Mouse (Mus musculus): ENCODE measurements around the gene Stk11. TPM values are rescaled to one million over a fixed set of nuclear protein-coding genes. Genes with fewer than 3 reads are reported as not detected.

Stk11 gene
- polyA plus RNA-seq, 1 experiment from 2014 or later, result 15.4 TPM

- Histone ChIP-seq H3K4me3 (ENCODE audit: low read depth, low read length) (peak overlapping the region; percentile 46), H3K27me3 (ENCODE audit: control insufficient read depth, insufficient read depth, low read depth, low read length) (no peaks in the 10 kb centered on the region), H3K9me3 (replicated peaks; ENCODE audit: control insufficient read depth, low read length, poor library complexity, severe bottlenecking) (no peaks in the 10 kb centered on the region), H3K36me3 (ENCODE audit: control insufficient read depth, insufficient read depth, low read length) (peaks cover 11% of the 10 kb centered on the region; the same call in 1 of the 2 replicates), H3K4me2 (ENCODE audit: low read length) (peak overlapping the region; percentile 78), H3K4me1 (ENCODE audit: control insufficient read depth, insufficient read depth, low read length) (peaks cover 35% of the 10 kb centered on the region), H3K27ac (ENCODE audit: low read length) (peak overlapping the region; percentile 80), H3K9ac (ENCODE audit: low read depth, low read length) (peak overlapping the region; percentile 48; the same call in 1 of the 2 replicates)
- no peak for ATAC-seq
- WGBS, result 2% methylated on average over 33 of the region's 33 CpGs
Measured at GRCm38 (mm10) chr10:80160455-80161371, 45.1 kb downstream of the Stk11 start.

GRCm38 (mm10) chr10:80161522-80162242 lies 46.1 kb downstream of the Stk11 start:
- H3K9me3 ChIP-seq (replicated peaks; ENCODE audit: control insufficient read depth, low read length, poor library complexity, severe bottlenecking), result no peaks in the 10 kb centered on the region
- H3K27ac ChIP-seq (ENCODE audit: low read length), result no peak overlapping the region
- no peak overlapping the region for H3K9ac ChIP-seq (ENCODE audit: low read depth, low read length)
- no peaks in the 10 kb centered on the region for H3K27me3 ChIP-seq (ENCODE audit: control insufficient read depth, insufficient read depth, low read depth, low read length)
- ATAC-seq, result no peak
- H3K4me2 ChIP-seq (ENCODE audit: low read length), result no peak overlapping the region
- WGBS, result 18% methylated on average over 7 of the region's 7 CpGs
- peaks cover 3% of the 10 kb centered on the region; the same call in 1 of the 2 replicates for H3K36me3 ChIP-seq (ENCODE audit: control insufficient read depth, insufficient read depth, low read length)
- H3K4me3 ChIP-seq (ENCODE audit: low read depth, low read length), result no peak overlapping the region
- H3K4me1 ChIP-seq (ENCODE audit: control insufficient read depth, insufficient read depth, low read length), result peaks cover 39% of the 10 kb centered on the region

DNA sequence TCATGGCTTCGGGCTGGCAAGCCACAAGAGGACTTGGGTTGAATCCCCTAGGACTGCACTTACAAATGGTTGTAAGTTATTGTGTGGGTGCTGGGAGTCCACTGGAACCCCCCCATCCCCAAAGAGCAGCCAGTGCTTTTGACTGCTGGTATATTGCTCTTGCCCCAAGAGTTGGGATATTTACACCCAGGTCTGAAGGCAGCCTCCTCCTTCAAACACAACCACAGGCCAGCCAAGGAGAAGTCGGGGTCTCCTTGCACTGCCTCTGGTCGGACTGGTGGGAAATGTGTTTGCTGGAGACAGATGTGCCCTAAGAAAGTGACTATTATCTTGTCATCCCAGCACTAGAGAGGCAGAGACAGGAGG lies 46.6 kb downstream of the Stk11 start:
- 74% methylated on average over 3 of the region's 3 CpGs for WGBS
- no peak for ATAC-seq
- H3K36me3 ChIP-seq (ENCODE audit: control insufficient read depth, insufficient read depth, low read length), result peaks cover 2% of the 10 kb centered on the region; the same call in 1 of the 2 replicates
- H3K9ac ChIP-seq (ENCODE audit: low read depth, low read length), result no peak overlapping the region
- H3K27ac ChIP-seq (ENCODE audit: low read length), result no peak overlapping the region
- H3K27me3 ChIP-seq (ENCODE audit: control insufficient read depth, insufficient read depth, low read depth, low read length), result no peaks in the 10 kb centered on the region
- no peak overlapping the region for H3K4me3 ChIP-seq (ENCODE audit: low read depth, low read length)
- H3K4me1 ChIP-seq (ENCODE audit: control insufficient read depth, insufficient read depth, low read length), result peaks cover 44% of the 10 kb centered on the region
- H3K4me2 ChIP-seq (ENCODE audit: low read length), result no peak overlapping the region
- H3K9me3 ChIP-seq (replicated peaks; ENCODE audit: control insufficient read depth, low read length, poor library complexity, severe bottlenecking), result no peaks in the 10 kb centered on the region

DNA sequence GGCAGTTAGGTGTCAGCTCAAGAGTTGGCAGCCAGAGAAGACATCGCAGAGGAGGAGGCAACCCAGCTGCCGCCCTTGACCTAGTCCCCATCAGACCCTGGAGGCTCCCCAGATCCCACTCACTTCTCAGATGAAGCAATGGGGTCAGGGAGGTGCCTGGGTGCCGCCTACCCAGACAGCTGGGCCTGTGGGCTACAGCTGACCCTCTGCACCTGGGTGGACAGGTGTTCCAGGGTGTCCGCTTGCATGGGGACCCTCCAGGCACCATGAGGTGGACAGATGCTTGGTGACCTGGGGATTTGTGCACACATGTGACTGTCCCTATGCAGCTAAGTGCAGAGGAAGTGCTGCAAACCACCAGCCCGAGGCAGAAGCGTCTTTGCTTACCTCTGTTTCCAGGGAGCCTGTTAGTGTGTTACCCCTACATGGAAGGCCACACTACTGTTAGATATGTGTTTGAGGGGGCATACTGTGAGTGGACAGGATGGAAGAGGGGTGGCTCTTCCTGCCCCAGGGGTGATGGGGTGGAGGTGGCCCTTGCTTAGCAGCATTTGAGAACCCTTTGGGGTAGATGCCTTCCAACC lies 47.2 kb downstream of the Stk11 start:
- H3K27me3 ChIP-seq (ENCODE audit: control insufficient read depth, insufficient read depth, low read depth, low read length), result no peaks in the 10 kb centered on the region
- H3K9me3 ChIP-seq (replicated peaks; ENCODE audit: control insufficient read depth, low read length, poor library complexity, severe bottlenecking), result no peaks in the 10 kb centered on the region
- ATAC-seq, result no peak
- H3K9ac ChIP-seq (ENCODE audit: low read depth, low read length), result no peak overlapping the region
- no peak overlapping the region for H3K27ac ChIP-seq (ENCODE audit: low read length)
- H3K4me1 ChIP-seq (ENCODE audit: control insufficient read depth, insufficient read depth, low read length), result peaks cover 42% of the 10 kb centered on the region
- no peak overlapping the region for H3K4me3 ChIP-seq (ENCODE audit: low read depth, low read length)
- 81% methylated on average over 6 of the region's 6 CpGs for WGBS
- H3K36me3 ChIP-seq (ENCODE audit: control insufficient read depth, insufficient read depth, low read length), result no peaks in the 10 kb centered on the region
- no peak overlapping the region for H3K4me2 ChIP-seq (ENCODE audit: low read length)

- Histone ChIP-seq H3K9me3 (replicated peaks; ENCODE audit: control insufficient read depth, low read length, poor library complexity, severe bottlenecking) (no peaks in the 10 kb centered on the region), H3K4me3 (ENCODE audit: low read depth, low read length) (no peak overlapping the region), H3K27me3 (ENCODE audit: control insufficient read depth, insufficient read depth, low read depth, low read length) (no peaks in the 10 kb centered on the region), H3K4me2 (ENCODE audit: low read length) (peak overlapping the region; percentile 97; the same call in 1 of the 2 replicates), H3K36me3 (ENCODE audit: control insufficient read depth, insufficient read depth, low read length) (no peaks in the 10 kb centered on the region), H3K27ac (ENCODE audit: low read length) (no peak overlapping the region), H3K4me1 (ENCODE audit: control insufficient read depth, insufficient read depth, low read length) (peaks cover 43% of the 10 kb centered on the region), H3K9ac (ENCODE audit: low read depth, low read length) (peak overlapping the region; percentile 75; the same call in 1 of the 2 replicates)
- 81% methylated on average over 8 of the region's 8 CpGs for WGBS
- ATAC-seq, result no peak
Measured at GRCm38 (mm10) chr10:80163721-80164120, 48.1 kb downstream of the Stk11 start.

GRCm38 (mm10) chr10:80164161-80164997 lies 48.8 kb downstream of the Stk11 start:
- WGBS, result 8% methylated on average over 43 of the region's 44 CpGs
- H3K4me1 ChIP-seq (ENCODE audit: control insufficient read depth, insufficient read depth, low read length), result peaks cover 44% of the 10 kb centered on the region
- no peaks in the 10 kb centered on the region for H3K9me3 ChIP-seq (replicated peaks; ENCODE audit: control insufficient read depth, low read length, poor library complexity, severe bottlenecking)
- H3K4me2 ChIP-seq (ENCODE audit: low read length), result peak overlapping the region; percentile 97
- ATAC-seq, result peak; percentile 2; the same call in 1 of the 2 replicates
- H3K27ac ChIP-seq (ENCODE audit: low read length), result peak overlapping the region; percentile 82
- H3K9ac ChIP-seq (ENCODE audit: low read depth, low read length), result peak overlapping the region; percentile 75
- no peaks in the 10 kb centered on the region for H3K36me3 ChIP-seq (ENCODE audit: control insufficient read depth, insufficient read depth, low read length)
- no peaks in the 10 kb centered on the region for H3K27me3 ChIP-seq (ENCODE audit: control insufficient read depth, insufficient read depth, low read depth, low read length)
- H3K4me3 ChIP-seq (ENCODE audit: low read depth, low read length), result peak overlapping the region; percentile 50

DNA sequence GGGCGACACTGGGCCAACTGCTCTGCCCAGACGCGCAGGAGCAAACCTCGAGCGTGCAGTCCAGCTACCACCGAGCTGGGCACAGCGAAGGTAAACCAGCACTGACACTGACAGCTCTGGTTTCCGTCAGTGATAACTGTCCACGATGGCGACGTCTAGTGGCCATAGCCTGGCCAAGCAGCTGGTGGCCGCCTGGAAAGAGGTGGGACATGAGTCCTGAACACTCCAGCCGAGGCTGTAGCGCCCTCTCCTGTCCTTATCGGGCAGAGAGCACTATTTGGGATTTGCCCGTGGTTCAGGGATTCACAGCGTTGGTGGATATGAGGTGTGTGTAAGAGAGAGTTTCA lies 49.4 kb downstream of the Stk11 start:
- under 1% methylated on average over 17 of the region's 17 CpGs for WGBS
- Histone ChIP-seq H3K9ac (ENCODE audit: low read depth, low read length) (peak overlapping the region; percentile 75), H3K4me2 (ENCODE audit: low read length) (peak overlapping the region; percentile 97), H3K4me1 (ENCODE audit: control insufficient read depth, insufficient read depth, low read length) (peaks cover 47% of the 10 kb centered on the region), H3K9me3 (replicated peaks; ENCODE audit: control insufficient read depth, low read length, poor library complexity, severe bottlenecking) (no peaks in the 10 kb centered on the region), H3K27me3 (ENCODE audit: control insufficient read depth, insufficient read depth, low read depth, low read length) (no peaks in the 10 kb centered on the region), H3K36me3 (ENCODE audit: control insufficient read depth, insufficient read depth, low read length) (no peaks in the 10 kb centered on the region), H3K4me3 (ENCODE audit: low read depth, low read length) (peak overlapping the region; percentile 50), H3K27ac (ENCODE audit: low read length) (peak overlapping the region; percentile 82)
- ATAC-seq, result peak; percentile 58

- Histone ChIP-seq H3K4me2 (ENCODE audit: low read length) (peak within 1 kb of the TSS; percentile 97), H3K9me3 (replicated peaks; ENCODE audit: control insufficient read depth, low read length, poor library complexity, severe bottlenecking) (no peaks in the 10 kb centered on the region), H3K9ac (ENCODE audit: low read depth, low read length) (peak within 1 kb of the TSS; percentile 75), H3K36me3 (ENCODE audit: control insufficient read depth, insufficient read depth, low read length) (peaks cover 3% of the 10 kb centered on the region; the same call in 1 of the 2 replicates), H3K27me3 (ENCODE audit: control insufficient read depth, insufficient read depth, low read depth, low read length) (no peaks in the 10 kb centered on the region), H3K27ac (ENCODE audit: low read length) (peak within 1 kb of the TSS; percentile 100), H3K4me3 (ENCODE audit: low read depth, low read length) (peak within 1 kb of the TSS; percentile 50), H3K4me1 (ENCODE audit: control insufficient read depth, insufficient read depth, low read length) (peaks cover 47% of the 10 kb centered on the region)
- ATAC-seq, result no peak
- WGBS, result 13% methylated on average over 20 of the region's 20 CpGs
Measured at GRCm38 (mm10) chr10:80165392-80166128, 50.0 kb downstream of the Stk11 start, which contains the start of gene Cirbp. Cirbp (plus strand) TSS chr10:80165985.
